Mouse (Mus musculus): ENCODE measurements around the gene Rplp1.

Rplp1 gene

GRCm38 (mm10) chr9:61914203-61914916, at the start of gene Rplp1:
TSS of gene Rplp1 (minus strand) at chr9:61914542.
- DNase-seq (ENCODE audit: low spot score), result peak; percentile 95

GRCm38 (mm10) chr9:61963356-61963755, 49.0 kb upstream of the Rplp1 start:
- DNase-seq (ENCODE audit: low spot score), result no peak

- no peak for DNase-seq (ENCODE audit: low spot score)
These were observed 46.8 kb upstream of the Rplp1 start for GRCm38 (mm10) chr9:61961181-61961580.

GRCm38 (mm10) chr9:61960753-61961152, 46.4 kb upstream of the Rplp1 start:
- DNase-seq (ENCODE audit: low spot score), result peak; percentile 61

- DNase-seq (ENCODE audit: low spot score), result no peak
These were observed 45.7 kb upstream of the Rplp1 start for GRCm38 (mm10) chr9:61959921-61960569.

- DNase-seq (ENCODE audit: low spot score), result no peak
These were observed 40.4 kb upstream of the Rplp1 start for GRCm38 (mm10) chr9:61954707-61955106.

GRCm38 (mm10) chr9:61952241-61952640, 37.9 kb upstream of the Rplp1 start:
- DNase-seq (ENCODE audit: low spot score), result no peak

GRCm38 (mm10) chr9:61947402-61948346, 33.3 kb upstream of the Rplp1 start:
- peak; percentile 82 for DNase-seq (ENCODE audit: low spot score)

- DNase-seq (ENCODE audit: low spot score), result peak; percentile 98
These were observed 32.5 kb upstream of the Rplp1 start, which contains the start of gene Kif23 for GRCm38 (mm10) chr9:61946623-61947401. TSS of gene Kif23 (minus strand) at chr9:61946774.

- no peak for DNase-seq (ENCODE audit: low spot score)
These were observed 31.8 kb upstream of the Rplp1 start for GRCm38 (mm10) chr9:61945973-61946611.

GRCm38 (mm10) chr9:61941054-61941453, 26.7 kb upstream of the Rplp1 start:
- DNase-seq (ENCODE audit: low spot score), result no peak

- DNase-seq (ENCODE audit: low spot score), result no peak
These were observed 19.0 kb upstream of the Rplp1 start for GRCm38 (mm10) chr9:61933333-61933732.

DNA sequence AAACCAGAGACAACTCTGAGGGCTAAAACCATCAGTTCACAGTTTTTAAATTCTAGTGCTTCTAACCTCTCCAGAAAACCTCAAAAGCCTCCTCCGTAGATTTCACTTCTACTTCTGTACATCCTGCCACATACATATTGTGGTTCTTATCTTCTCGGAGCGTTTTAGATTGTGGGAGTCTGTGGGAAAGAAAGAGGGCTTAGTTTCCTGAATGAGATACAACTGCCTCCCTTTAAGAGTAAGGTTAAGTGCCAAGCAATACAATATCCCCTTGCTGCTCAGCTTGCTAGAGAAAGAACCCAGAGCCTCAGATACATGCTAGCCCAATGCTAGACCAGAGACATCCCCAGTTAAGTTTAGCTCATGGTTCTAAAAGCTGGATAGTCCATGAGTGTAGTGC, 17.7 kb upstream of the Rplp1 start:
- no peak for DNase-seq (ENCODE audit: low spot score)

DNA sequence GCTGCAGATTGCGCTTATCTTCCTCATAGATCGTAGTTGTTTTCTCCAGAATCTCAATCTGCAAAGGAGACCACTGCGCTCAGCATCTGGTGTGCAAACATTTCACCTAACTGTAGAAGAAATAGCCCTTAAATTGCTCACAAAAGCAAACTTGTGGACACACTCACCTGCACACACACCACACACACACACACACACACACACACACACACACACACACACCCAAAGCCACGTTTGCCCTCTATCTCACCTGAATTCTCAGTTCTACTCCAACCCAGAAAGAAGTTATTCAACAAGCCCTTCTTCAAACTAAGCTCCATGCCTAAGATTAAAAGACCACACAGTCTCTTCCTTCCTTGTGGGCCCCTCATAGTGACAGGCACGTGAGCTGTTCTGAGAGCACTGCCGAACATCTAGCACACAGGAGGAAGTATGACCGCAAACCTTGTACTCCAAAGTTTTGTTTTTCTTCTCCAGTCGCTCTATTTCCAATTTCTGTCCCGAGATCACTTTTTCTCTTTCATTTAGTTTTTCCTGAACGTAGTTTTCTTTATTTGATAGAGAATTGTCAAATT, 10.8 kb upstream of the Rplp1 start:
- no peak for DNase-seq (ENCODE audit: low spot score)

- no peak for DNase-seq (ENCODE audit: low spot score)
These were observed 6.0 kb upstream of the Rplp1 start for GRCm38 (mm10) chr9:61920331-61920730.

DNA sequence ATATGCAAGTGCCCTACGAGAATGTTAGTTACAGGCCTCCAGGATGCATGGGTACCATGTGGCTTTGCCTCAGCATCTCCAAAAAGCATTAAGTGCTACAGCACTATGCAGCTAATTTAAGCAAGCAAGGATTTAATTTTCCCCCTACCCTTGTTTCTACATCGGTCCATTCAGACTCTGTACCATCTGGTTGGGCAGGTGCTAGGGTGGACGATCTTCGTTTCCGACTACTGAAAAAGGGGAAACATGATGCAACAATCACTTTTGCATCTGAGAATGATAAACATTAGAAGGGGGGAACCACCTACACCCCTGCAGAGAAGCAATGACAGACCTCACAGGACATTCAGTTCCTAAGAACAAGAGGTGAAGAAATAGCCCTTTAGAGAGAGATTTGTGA, 5.1 kb upstream of the Rplp1 start:
- DNase-seq (ENCODE audit: low spot score), result no peak

- no peak for DNase-seq (ENCODE audit: low spot score)
These were observed 3.1 kb upstream of the Rplp1 start for GRCm38 (mm10) chr9:61917436-61917835.

DNA sequence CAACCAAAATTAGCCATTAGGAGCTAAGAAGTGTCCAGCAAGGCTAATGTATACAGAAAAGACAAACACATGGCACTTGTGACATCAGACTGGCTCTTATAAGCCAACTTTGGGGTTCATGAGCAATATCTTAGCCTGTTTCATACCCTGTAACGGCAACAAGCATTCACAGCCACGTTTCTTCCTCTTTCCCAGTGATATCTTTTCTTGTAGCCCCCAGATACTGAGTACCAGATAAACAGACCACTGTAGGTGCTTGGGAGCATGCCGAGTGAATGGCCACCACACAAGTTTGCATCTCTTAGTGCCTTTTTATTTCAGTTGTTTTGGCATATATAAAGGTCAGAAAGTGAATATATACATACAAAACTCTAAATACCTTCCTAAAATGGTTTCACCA, 2.6 kb upstream of the Rplp1 start:
- no peak for DNase-seq (ENCODE audit: low spot score)

GRCm38 (mm10) chr9:61915393-61916005, 1.2 kb upstream of the Rplp1 start:
- DNase-seq (ENCODE audit: low spot score), result no peak

DNA sequence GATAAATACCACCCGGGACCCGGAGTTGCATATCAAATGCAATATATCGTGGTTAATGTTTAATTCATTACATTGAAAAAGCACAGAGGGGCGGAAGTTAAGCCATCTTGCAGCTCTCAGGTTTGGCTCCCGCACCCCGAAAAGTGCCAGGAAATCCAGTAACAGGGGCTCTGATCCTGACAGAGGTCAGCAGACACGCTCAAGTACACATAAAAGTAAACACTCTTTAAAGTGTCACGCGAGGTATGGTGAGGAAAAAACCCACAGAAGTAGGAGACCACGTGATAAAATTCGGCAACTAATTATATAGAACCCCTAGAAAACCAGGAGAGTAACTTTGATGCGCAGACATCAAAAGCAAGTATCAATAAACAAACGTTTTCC, 567 bp upstream of the Rplp1 start:
- DNase-seq (ENCODE audit: low spot score), result no peak

All from testis, postnatal 10 days (tissue).